Mouse (Mus musculus) layer of hippocampus, adult 11-12 months (tissue): ENCODE results near the gene Gm10220.
"Not testable (repeated sequence)": the region's sequence is repeated elsewhere in the genome, so short reads cannot be mapped to it uniquely, and the experiment has no call there.

Experiments used
- DNase-seq: peaks from one replicate; pipeline ENCODE4 v3.0.0; 2022; ENCODE audit warnings: low spot score

The Gm10220 gene

GRCm38 (mm10) chr5:26121321-26121720, at the start of gene Gm10220:
Gm10220 (minus strand) TSS chr5:26121421.
- DNase-seq, result not testable (repeated sequence)

GRCm38 (mm10) chr5:26169855-26170254, 48.6 kb upstream of the Gm10220 start:
- DNase-seq, result no peak

DNA sequence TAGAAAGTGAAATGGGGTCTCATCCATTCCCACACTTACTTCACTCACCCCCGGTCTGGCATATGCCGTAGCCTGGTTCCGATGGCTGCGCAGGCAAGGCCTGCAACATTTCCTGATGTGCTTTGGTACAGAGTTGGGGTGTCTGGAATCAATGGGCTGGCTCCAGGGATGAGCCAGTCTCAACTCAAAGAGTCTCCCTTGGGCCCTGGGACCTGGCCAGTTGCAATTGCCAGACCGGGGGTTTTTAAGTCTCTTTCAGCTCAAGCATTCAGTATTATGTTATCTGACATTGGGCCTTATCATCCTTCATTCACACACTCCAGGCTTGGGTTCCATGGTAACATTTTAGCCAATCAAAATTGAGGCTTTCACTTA, 44.6 kb upstream of the Gm10220 start:
- no peak for DNase-seq

GRCm38 (mm10) chr5:26165036-26165790, 44.0 kb upstream of the Gm10220 start:
- peak; percentile 26 for DNase-seq

GRCm38 (mm10) chr5:26157396-26158170, 36.4 kb upstream of the Gm10220 start:
- DNase-seq, result no peak

DNA sequence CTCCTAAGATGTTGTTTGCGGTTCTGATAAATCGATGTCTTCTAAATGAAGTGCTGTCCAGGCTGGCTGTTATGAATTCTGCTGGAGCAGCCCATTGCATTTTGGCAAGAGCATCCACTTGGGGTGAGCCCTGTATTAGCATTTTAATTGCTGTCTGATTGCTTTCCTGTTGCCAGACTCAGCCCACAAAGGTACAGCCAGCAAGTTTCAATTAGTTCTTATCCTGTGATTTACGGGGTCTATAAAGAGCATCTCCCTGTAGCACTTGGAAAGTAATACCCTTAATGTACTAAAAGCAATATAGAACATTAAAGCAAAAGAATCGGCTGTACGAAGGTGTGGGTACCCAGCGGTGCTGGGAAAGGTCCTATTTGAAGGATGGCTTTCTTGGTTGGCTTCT, 21.7 kb upstream of the Gm10220 start:
- no peak for DNase-seq

GRCm38 (mm10) chr5:26105262-26105661, 16.0 kb downstream of the Gm10220 start, which contains the start of gene 5031410I06Rik:
5031410I06Rik (minus strand) TSS chr5:26105362.
- DNase-seq, result not testable (repeated sequence)

DNA sequence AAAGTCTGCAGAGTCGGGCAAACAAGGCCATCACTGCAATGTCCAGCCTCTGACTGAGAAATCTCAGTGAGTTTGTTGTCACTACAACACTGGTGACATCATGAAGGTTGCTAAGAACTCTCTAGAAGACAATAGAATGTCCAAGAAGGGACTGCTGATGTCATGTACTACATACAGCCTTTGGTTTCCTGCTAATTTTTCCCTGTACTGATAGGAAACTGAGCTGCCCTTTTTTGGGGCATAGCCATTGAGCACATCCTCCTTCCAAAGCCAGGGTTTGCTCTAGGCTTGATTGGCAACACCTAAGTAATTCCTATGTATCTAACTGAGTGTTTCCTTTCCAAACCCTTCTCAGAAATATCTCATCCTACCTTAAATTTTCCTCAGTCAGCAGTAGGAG, 32.0 kb downstream of the Gm10220 start, which contains the start of gene Gm10471:
Gm10471 (minus strand) TSS at position 101 of the 400 bp plus-strand sequence.
- not testable (repeated sequence) for DNase-seq

- DNase-seq, result not testable (repeated sequence)
Observed at GRCm38 (mm10) chr5:26079023-26079422, 42.2 kb downstream of the Gm10220 start.

- DNase-seq, result no peak
Observed at GRCm38 (mm10) chr5:26070716-26071115, 50.5 kb downstream of the Gm10220 start.
